Mouse (Mus musculus) small intestine, adult 2 months (tissue): ENCODE measurements around the gene Dcaf10.

Source experiments
- CTCF ChIP-seq: fragments of 200-500 bp; IDR thresholded peaks from 2 replicates; pipeline ENCODE4 v1.5.1; 2012; ENCODE audit warnings: low read depth, mild to moderate bottlenecking, control low read depth, inconsistent platforms, low read length, moderate library complexity, mixed read lengths; ENCODE audit not compliant: insufficient replicate concordance, insufficient read length; ENCODE audit errors: extremely low read depth
- POLR2A ChIP-seq: fragments of 200-500 bp; IDR thresholded peaks from 2 replicates; pipeline ENCODE4 v1.6.1; 2012; ENCODE audit warnings: low read depth, mild to moderate bottlenecking, control low read depth, inconsistent platforms, low read length, moderate library complexity

DNA sequence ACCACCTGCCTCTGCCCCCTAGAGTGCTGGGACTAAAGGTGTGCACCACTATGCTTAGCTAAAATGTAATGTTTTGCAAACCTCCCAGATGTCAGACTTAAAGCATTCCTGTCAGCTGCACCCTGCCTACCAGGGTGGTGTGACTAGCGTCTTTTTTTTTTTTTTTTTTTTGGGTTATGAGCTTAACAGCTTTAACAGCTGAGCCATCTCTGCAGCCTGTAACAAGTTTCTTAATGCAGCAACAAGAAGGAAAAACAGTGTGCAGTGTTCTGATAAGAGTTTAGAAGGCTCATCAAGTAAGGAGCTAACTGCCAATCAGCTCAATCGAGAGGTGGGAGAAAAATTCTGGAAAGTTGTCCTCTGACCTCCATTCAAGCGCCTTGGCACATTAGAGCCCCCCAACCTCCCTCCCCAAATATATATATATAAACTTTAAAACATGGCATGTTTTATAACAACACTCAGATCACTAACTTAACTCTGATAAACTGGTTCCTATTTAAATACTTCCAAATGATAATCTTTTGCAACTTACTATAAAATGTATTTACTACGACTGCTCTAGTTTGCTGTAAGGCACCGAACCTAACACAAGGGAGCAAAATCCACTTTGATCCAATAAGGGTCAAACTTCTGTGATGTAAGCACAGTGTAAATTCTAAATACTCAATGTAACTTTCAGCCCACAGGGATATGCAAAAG, 65.3 kb downstream of the Dcaf10 start:
- TF ChIP-seq CTCF, result no peak
- no peak for TF ChIP-seq POLR2A
